Mouse (Mus musculus): ENCODE data around the gene Usp19.

GRCm38 (mm10) chr9:108481520-108482210 lies 8.7 kb upstream of the Usp19 start:
- TF ChIP-seq CTCF (IDR thresholded peaks at IDR 0.05; ENCODE audit: low read depth) (no peak), EP300 (IDR thresholded peaks at IDR 0.05; ENCODE audit: low read depth) (no peak)
